Mouse (Mus musculus) left cerebral cortex, adult 2 months (tissue): ENCODE measurements around the gene Slc13a5. TPM values are rescaled to one million over a fixed set of nuclear protein-coding genes. Genes with fewer than 3 reads are reported as not detected.

Experiments used
- DNase-seq, 2 experiments: peaks; one replicate each; pipeline ENCODE4 v3.0.0; 2021 to 2022; ENCODE audit warnings: low spot score in 2 of 2, mixed read lengths in 1 of 2; ENCODE audit errors: extremely low spot score in 1 of 2
- H3K27ac ChIP-seq: fragments of 200-600 bp; 2 replicates; pipeline ENCODE4 v1.8.1; 2022
- H3K4me3 ChIP-seq: fragments of 200-600 bp; 2 replicates; pipeline ENCODE4 v1.8.1; 2022
- CTCF ChIP-seq: fragments of 200-600 bp; IDR thresholded peaks from 2 replicates; pipeline ENCODE4 v1.8.1; 2022; ENCODE audit warnings: antibody characterized with exemption, mild to moderate bottlenecking, moderate library complexity
- intact Hi-C: fragments of 180-260 bp; cut with DNase I; formaldehyde crosslinking; loops from one replicate; pipeline ENCODE4 v1.15.1; 2025
- long read RNA-seq, 2 experiments: library from polyadenylated mRNA; stranded (forward); transcript quantifications; one replicate each; pipeline ENCODE4 v2.0.0; 2021; ENCODE audit warnings: borderline mapping rate in 2 of 2
- total RNA-seq, 2 experiments: library from RNA; stranded (reverse); gene quantifications; 2 replicates each; pipeline ENCODE4 v1.2.3; 2021

The Slc13a5 gene
- total RNA-seq: 10 to 100 TPM; 15.0 to 22.3 TPM
- long read RNA-seq, experiment 1, partial matches to known transcripts: 4 of 10 reads
- long read RNA-seq, experiment 1, other reads (novel, unspliced or antisense): 3 of 10 reads
- long read RNA-seq, experiment 2, transcript Slc13a5-201 (12 exons, 3,329 nt): major isoform, 9 of 18 reads
- long read RNA-seq, experiment 2, partial matches to known transcripts: 4 of 18 reads
- long read RNA-seq, experiment 2, other reads (novel, unspliced or antisense): 5 of 18 reads

DNA sequence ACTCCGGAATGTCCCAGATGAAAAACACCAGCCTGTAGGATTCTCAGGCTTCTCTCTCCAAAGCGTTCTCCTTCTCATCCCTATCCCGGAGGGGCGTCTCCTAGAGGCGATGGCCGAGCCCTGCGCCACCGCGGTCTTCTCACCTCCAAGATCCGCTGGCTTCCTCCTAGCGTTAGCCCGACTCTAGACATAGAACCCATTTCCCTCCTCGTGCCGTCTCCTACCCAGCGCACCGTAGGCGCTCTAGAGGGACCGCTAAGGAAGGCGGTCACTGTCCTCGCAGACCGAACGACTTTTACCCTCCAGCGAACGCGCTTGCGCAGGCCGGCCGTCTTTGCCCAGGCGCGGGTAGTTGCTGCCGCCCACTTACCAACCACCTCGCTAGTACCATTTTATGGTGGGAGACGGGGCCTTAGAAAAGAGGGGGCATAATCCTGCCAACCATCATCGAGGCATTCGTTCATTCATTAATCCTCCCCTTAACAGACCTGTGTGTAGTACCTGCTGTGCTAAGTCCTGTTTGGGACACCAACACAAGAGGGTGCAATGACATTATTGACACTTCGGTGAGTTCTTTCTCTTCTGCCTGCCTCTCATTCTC lies at the start of gene Slc13a5:
Gene Slc13a5, minus strand, starts transcription at position 263 of the 601 bp plus-strand sequence.
- Histone ChIP-seq H3K4me3 (peak within 1 kb of the TSS; percentile 42), H3K27ac (peak within 1 kb of the TSS; percentile 60)
- no peak for DNase-seq
- intact Hi-C loops: loop anchor here (1.0 kb wide), 1 partner anchor 42 kb away; no protein-coding TSS in a partner anchor
- TF ChIP-seq CTCF: no peak

- Histone ChIP-seq H3K4me3 (peak within 1 kb of the TSS; percentile 41), H3K27ac (no peak within 1 kb of the TSS)
- intact Hi-C loops: no loop called here
- DNase-seq: peak; percentile 37 to 69
- no peak for TF ChIP-seq CTCF
Observed at GRCm38 (mm10) chr11:72314151-72314895, 47.3 kb upstream of the Slc13a5 start, which contains the start of gene Fbxo39. Gene Fbxo39 (plus strand): TSS chr11:72314444.

GRCm38 (mm10) chr11:72311355-72312001 lies 44.5 kb upstream of the Slc13a5 start:
- Histone ChIP-seq H3K4me3 (no peak overlapping the region), H3K27ac (no peak overlapping the region)
- intact Hi-C loops: no loop called here
- DNase-seq: no peak
- TF ChIP-seq CTCF: no peak

DNA sequence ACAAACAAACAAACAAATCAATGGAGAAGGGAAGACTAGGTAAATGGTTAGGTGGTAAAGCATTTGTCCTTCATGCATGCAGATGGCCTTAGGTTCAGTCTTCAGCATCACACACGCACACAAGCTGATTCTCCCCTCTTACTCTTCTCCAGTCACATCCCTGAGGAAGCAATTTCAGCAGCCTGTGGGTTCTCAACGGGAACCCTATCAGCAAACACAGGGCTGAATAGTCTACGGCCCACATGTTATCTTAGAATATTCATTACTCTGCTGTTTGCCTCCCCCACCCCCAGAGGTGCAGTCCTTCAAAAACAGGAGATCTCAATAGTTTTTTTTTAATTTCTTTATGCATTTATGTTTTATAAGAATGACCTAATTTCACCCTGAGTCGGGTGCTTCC lies 43.5 kb upstream of the Slc13a5 start:
- intact Hi-C loops: no loop called here
- H3K4me3 ChIP-seq: no peak overlapping the region
- no peak for TF ChIP-seq CTCF
- no peak overlapping the region for H3K27ac ChIP-seq
- no peak for DNase-seq

DNA sequence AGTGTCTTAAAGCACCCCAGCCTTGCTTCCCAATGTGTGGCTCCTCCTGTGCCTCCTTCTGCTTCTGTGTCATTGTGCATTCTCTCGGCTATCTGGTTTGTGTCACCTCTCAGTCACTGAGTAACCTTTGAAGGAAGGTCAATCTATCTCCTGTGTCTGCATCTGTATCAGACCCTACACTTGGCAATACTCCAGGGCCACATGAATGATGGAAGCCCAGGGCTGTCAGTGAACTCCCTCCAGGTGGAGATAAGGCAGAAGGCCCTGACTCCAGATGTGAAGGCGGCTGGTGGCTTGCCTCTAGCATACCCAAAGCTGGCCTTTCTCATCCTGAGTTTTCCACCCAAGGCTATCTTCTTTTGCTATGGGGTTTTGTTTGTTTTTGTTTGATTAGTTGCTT lies 42.0 kb upstream of the Slc13a5 start:
- intact Hi-C loops: no loop called here
- TF ChIP-seq CTCF: no peak
- no peak overlapping the region for H3K4me3 ChIP-seq
- DNase-seq: no peak
- H3K27ac ChIP-seq: no peak overlapping the region

DNA sequence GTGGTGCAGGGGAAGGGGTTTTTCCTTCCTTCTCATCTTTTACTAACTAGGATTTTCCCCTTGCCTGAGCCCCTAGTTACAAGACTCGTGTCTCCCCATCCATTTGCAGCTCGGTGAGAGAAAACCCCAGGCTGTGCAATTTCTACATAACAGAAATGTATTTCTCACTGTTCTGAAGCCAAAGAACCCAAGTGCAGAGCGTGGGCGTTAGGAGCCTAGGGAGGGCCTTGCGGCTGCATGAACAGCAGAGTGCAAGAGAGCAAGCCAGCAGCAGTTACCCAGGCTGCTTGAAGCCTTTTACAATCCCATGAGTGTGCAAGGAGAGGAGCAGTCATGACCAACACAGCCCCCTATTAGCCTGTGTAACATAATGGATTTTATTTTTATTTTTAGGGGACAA lies 40.4 kb upstream of the Slc13a5 start:
- DNase-seq: no peak
- intact Hi-C loops: no loop called here
- Histone ChIP-seq H3K27ac (peak overlapping the region; percentile 32; the same call in 1 of the 2 replicates), H3K4me3 (no peak overlapping the region)
- TF ChIP-seq CTCF: no peak

- peak overlapping the region; percentile 42 for H3K4me3 ChIP-seq
- H3K27ac ChIP-seq: peak overlapping the region; percentile 83
- intact Hi-C loops: no loop called here
Observed at GRCm38 (mm10) chr11:72302230-72302629, 35.2 kb upstream of the Slc13a5 start.

GRCm38 (mm10) chr11:72301334-72301733 lies 34.3 kb upstream of the Slc13a5 start, which contains the start of gene Xaf1:
Gene Xaf1 (plus strand): TSS chr11:72301629.
- peak within 1 kb of the TSS; percentile 42 for H3K4me3 ChIP-seq
- TF ChIP-seq CTCF: no peak
- intact Hi-C loops: no loop called here
- DNase-seq: peak in 1 of 2 experiments; percentile 18
- peak within 1 kb of the TSS; percentile 83 for H3K27ac ChIP-seq

More at GRCm38 (mm10) chr11:72302230-72302629, 35.2 kb upstream of the Slc13a5 start:
- TF ChIP-seq CTCF: no peak
- peak; percentile 25 to 57 for DNase-seq

- intact Hi-C loops: no loop called here
Observed at GRCm38 (mm10) chr11:72293116-72293515, 26.1 kb upstream of the Slc13a5 start.

GRCm38 (mm10) chr11:72287543-72287942 lies 20.5 kb upstream of the Slc13a5 start:
- intact Hi-C loops: no loop called here
- DNase-seq: no peak
- no peak overlapping the region for H3K27ac ChIP-seq
- TF ChIP-seq CTCF: no peak
- H3K4me3 ChIP-seq: no peak overlapping the region

More at GRCm38 (mm10) chr11:72293116-72293515, 26.1 kb upstream of the Slc13a5 start:
- Histone ChIP-seq H3K27ac (no peak overlapping the region), H3K4me3 (no peak overlapping the region)
- TF ChIP-seq CTCF: no peak
- no peak for DNase-seq

GRCm38 (mm10) chr11:72287126-72287525 lies 20.1 kb upstream of the Slc13a5 start:
- no peak overlapping the region for H3K27ac ChIP-seq
- TF ChIP-seq CTCF: no peak
- intact Hi-C loops: no loop called here

GRCm38 (mm10) chr11:72286651-72287050 lies 19.6 kb upstream of the Slc13a5 start:
- no peak for DNase-seq
- intact Hi-C loops: no loop called here
- no peak overlapping the region for H3K27ac ChIP-seq
- no peak for TF ChIP-seq CTCF
- H3K4me3 ChIP-seq: no peak overlapping the region

More at GRCm38 (mm10) chr11:72287126-72287525, 20.1 kb upstream of the Slc13a5 start:
- no peak for DNase-seq
- no peak overlapping the region for H3K4me3 ChIP-seq
